Mouse (Mus musculus) left cerebral cortex, adult 2 months (tissue): Measurements from ENCODE around the gene Sipa1l2. TPM values are rescaled to one million over a fixed set of nuclear protein-coding genes. Genes with fewer than 3 reads are reported as not detected.
"Not testable (repeated sequence)": the region's sequence is repeated elsewhere in the genome, so short reads cannot be mapped to it uniquely, and the experiment has no call there.

Experiments used
- DNase-seq, 2 experiments: peaks; one replicate each; pipeline ENCODE4 v3.0.0; 2021 to 2022; ENCODE audit warnings: low spot score in 2 of 2, mixed read lengths in 1 of 2; ENCODE audit errors: extremely low spot score in 1 of 2
- H3K27ac ChIP-seq: fragments of 200-600 bp; 2 replicates; pipeline ENCODE4 v1.8.1; 2022
- H3K4me3 ChIP-seq: fragments of 200-600 bp; 2 replicates; pipeline ENCODE4 v1.8.1; 2022
- CTCF ChIP-seq: fragments of 200-600 bp; IDR thresholded peaks from 2 replicates; pipeline ENCODE4 v1.8.1; 2022; ENCODE audit warnings: antibody characterized with exemption, mild to moderate bottlenecking, moderate library complexity
- intact Hi-C: fragments of 180-260 bp; cut with DNase I; formaldehyde crosslinking; loops from one replicate; pipeline ENCODE4 v1.15.1; 2025
- total RNA-seq, 2 experiments: library from RNA; stranded (reverse); gene quantifications; 2 replicates each; pipeline ENCODE4 v1.2.3; 2021

Sipa1l2 gene
- total RNA-seq, 2 experiments from 2014 or later: 44.1 to 47.9 TPM

DNA sequence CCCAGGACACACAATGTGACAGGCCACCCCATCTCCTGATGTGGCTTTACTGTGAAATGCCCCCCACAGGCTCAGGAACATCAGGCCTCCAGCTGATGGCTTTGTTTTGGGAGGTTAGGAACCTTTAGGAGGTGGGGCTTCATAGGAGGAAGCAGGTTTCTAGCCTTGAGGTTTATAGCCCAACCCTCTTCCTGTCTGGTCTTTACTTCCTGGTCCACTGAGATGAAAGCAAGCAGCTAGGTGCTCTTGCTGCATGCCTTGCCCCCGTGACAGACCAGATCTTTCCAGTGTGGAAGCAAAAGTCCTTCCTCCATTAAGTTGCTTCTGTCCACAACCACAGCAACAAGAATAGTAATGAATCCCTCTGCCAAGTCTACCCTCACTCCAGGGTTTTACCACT, 38.0 kb downstream of the Sipa1l2 start:
- TF ChIP-seq CTCF: no peak
- Histone ChIP-seq H3K4me3 (no peak overlapping the region), H3K27ac (peak overlapping the region; percentile 5; the same call in 1 of the 2 replicates)
- intact Hi-C loops: no loop called here
- DNase-seq: no peak

DNA sequence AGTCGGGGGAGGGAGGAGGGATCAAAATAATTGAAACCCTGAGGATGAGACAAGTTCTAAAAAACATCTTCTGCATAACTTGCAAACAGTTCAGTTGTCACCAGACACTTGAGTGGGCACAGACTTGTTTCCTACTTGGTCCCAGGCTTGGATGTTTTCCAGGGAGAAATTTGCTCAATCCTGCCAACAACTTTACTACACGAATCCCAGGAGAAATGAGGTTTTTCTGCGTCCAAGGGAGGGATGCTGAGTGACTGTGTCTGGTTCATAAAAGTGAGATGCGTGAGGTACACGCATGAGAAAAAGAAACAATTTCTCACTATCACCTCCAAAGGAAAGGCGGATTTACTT, 38.5 kb downstream of the Sipa1l2 start:
- no peak for TF ChIP-seq CTCF
- H3K4me3 ChIP-seq: no peak overlapping the region
- intact Hi-C loops: no loop called here
- no peak for DNase-seq
- H3K27ac ChIP-seq: no peak overlapping the region

DNA sequence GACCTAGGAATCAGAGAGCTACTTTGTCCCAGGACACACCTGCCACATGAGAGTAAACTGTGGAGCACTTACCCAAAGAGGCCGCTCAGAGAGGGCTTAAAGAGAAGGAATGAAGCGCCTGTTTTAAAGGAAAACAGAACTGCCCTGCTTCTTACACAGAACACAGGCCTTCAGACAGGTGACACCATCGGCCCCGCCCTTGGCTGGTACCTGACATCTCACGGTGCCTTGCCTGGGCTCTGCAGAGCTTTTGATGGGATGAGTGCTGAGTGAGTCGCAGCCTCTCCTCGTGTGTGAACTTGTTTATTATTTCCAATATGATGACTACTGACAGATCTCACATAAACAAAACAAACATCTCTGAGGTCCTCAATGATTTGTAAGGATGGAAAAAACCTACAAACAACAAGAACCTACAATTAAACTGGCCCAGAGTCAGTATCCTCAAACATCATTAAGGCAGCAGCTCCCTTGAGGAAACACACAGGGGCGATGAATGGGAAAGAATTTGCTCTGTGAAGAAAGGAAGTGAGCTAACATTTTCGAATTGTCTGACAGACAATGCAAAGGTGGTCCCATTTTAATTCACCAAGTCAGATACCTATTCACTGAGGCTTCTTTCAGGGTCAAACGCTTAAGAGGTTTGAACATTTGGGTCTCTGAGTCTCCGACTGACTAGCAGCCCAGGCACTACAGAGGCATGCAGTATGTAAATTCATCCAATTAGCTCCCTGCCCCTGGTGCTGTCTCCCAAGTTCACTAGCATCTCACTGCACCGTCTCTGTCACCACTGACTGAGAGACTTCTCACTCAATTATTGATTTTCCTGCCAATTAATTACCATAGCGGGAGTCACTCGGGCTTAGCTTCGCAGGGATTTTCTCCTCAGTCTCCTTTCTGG, 39.2 kb downstream of the Sipa1l2 start:
- Histone ChIP-seq H3K4me3 (no peak overlapping the region), H3K27ac (no peak overlapping the region)
- no peak for DNase-seq
- no peak for TF ChIP-seq CTCF
- intact Hi-C loops: no loop called here

DNA sequence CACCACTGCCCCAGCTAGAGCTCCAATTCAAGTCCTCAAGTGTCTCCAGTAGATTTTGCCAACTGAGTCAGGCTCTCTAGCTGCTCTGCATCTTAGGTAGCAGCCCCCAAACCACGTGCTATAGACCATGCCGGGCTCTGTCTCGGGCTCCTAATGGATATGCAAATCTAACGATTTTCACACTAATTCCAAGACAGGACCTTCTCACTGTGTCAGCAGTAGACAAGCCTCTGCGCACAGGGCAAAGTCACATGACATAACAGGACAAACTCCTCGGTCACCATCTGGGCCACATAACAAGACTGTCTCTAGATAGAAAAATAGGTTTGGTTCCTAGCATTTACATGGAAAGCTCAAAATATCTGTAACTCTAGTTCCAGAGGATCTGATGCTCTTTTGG, 40.6 kb downstream of the Sipa1l2 start:
- Histone ChIP-seq H3K27ac (no peak overlapping the region), H3K4me3 (no peak overlapping the region)
- no peak for DNase-seq
- no peak for TF ChIP-seq CTCF
- intact Hi-C loops: no loop called here

DNA sequence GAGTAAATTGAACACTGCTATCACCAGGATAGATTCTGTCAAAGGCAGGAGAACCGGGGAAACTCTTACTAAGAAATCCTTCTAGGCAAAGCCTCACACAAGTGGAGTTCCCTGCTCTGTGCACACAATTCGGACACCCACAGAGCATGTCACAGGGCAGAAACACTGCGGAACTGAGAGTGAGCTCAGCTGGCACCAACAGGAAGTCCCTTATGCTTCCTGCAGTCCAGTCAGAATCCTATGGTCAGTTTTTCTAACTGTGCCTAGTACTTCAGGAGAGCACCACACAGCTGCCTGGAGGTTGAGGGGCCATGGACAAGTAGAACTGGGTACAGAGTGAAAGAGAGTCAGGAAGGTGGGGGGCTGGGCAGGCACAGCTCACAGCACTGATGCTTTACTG, 41.7 kb downstream of the Sipa1l2 start:
- H3K4me3 ChIP-seq: no peak overlapping the region
- intact Hi-C loops: no loop called here
- DNase-seq: no peak
- TF ChIP-seq CTCF: no peak
- H3K27ac ChIP-seq: no peak overlapping the region

DNA sequence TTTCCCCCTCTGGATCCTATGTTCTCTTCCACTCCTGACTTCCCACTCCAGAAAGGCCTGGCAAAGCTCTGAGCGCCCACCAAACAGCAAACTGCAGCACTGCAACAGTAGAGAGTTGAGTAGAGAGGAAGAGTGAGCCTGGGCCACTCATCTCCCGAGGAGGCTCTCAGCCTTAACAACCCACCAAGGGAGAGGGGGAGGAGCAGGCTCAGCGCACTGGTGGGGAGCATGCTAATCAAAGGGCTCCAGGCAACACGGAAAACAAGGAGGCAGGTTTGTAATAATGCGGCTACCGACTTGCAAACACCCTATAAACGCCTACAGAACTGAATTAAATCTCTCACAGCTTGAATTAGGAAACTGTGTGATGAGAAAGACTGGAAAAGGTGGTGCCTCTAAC, 42.6 kb downstream of the Sipa1l2 start:
- intact Hi-C loops: no loop called here
- no peak for TF ChIP-seq CTCF
- Histone ChIP-seq H3K4me3 (no peak overlapping the region), H3K27ac (no peak overlapping the region)
- no peak for DNase-seq

DNA sequence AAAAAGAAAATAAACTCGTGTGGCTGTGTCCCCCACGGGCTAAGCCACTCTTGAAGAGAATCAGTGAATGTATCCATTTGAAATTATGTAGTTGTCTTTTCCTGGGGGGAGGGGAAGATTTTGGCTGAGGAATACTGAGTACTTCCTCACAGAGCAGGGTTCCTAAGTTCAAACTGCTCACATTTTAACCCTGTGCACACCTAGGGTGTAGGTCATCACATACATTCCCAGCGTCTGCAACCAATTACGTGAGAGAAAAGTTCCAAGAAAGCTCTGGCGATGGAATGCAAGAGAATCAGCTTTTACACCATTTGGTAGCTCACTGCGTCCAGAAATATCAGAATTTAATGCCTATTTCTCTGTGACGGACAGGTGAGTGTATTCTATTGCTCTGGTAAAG, 43.0 kb downstream of the Sipa1l2 start:
- Histone ChIP-seq H3K27ac (no peak overlapping the region), H3K4me3 (no peak overlapping the region)
- intact Hi-C loops: no loop called here
- TF ChIP-seq CTCF: no peak
- no peak for DNase-seq

DNA sequence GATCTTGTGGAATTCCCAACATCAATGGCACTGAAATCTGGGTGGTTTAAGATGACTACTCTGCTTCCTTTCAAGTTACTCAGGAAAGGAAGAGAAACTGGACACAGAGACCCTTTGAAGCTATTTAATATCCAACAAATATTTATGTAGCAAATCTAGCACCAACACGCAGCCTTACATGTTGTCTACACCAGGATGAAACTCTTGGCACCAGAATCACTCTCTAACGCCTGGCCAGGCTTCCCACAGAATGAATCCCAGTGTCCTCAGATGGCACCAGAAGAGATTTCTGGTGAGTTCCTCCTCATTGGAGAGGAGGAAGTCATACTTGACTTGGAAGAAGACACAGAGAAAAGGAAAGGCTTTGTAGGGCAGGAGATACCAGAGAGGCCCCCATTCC, 45.1 kb downstream of the Sipa1l2 start:
- TF ChIP-seq CTCF: no peak

DNA sequence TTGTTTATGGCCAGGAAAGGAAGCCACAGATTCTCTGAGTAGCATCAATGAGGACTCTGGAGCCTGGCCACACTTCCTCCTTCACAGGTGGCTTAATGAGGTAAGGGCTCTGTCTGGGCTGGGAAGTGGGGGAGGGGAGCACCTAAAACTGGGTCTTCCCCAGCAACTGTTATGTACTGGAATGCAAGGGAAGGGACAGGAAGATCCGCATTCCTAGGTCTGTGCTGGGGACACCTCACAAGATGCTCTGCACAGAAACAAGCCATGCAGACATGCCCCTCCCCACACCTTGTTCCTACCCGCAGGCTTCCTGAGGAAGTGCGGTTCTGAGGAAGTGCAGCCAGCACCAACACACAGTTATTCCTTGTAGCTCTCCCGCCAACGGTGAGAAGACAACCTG, 46.4 kb downstream of the Sipa1l2 start:
- no peak for TF ChIP-seq CTCF
- no peak overlapping the region for H3K4me3 ChIP-seq
- intact Hi-C loops: no loop called here
- no peak overlapping the region for H3K27ac ChIP-seq
- DNase-seq: no peak

More for the DNA sequence above, 45.1 kb downstream of the Sipa1l2 start:
- Histone ChIP-seq H3K4me3 (no peak overlapping the region), H3K27ac (no peak overlapping the region)
- intact Hi-C loops: no loop called here
- no peak for DNase-seq

DNA sequence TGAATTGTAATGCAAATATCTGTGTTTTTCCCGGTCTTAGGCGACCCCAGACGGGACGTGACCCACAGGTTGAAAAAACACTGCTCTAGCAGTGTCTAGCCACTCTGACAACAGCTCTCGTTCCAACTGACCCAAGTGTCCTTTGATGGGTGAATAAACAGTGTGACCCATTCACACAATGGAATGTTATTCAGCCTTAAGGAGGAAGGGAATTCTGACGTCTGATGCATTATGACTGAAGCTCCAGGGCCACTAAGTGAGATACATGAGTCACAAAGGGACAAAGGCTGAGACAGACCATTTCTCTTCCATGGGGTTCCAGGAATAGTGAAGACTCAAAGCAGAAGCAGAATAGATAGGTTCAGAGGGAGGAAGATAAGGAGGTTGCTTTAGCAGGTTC, 47.5 kb downstream of the Sipa1l2 start:
- intact Hi-C loops: no loop called here
- TF ChIP-seq CTCF: no peak
- no peak overlapping the region for H3K4me3 ChIP-seq
- H3K27ac ChIP-seq: no peak overlapping the region
- DNase-seq: no peak

DNA sequence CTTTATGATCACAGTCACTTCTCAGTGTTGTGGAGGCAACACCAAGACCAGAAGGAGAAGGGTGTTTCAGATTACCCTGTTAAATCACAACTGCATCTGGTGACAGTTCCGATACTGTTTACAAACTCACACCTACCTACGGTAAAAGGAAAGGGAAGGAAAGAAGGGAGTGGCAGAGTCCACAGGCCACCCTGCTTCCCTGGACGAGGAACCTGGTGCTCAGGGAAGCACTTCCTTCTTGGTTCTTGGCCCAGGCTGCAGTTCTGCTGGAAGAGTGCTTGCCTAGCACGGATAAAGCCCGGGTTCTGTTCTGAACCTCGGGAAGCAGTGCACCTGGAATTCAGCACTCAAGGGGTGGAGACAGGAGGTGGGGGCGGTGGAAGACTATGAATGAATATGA, 48.5 kb downstream of the Sipa1l2 start:
- intact Hi-C loops: no loop called here
- DNase-seq: no peak
- Histone ChIP-seq H3K27ac (no peak overlapping the region), H3K4me3 (no peak overlapping the region)
- no peak for TF ChIP-seq CTCF

DNA sequence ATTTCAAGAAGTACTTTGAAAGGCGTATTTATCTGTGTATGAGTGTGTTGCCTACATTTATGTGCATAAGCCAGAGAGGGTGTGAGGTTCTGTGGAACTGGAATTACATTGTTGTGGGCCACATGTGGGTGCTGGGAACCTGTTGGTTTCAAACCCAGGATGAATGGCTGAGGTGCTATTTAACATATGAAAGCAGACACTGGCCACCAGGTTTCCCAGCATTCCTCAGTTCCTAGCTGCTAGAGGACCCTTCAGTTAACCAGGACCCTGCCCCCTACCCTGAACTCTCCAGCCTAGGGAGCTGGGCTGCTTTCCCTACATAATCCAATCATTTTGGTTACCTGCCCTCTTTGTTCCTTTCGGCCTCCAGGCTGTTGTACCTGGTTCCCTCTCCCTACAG, 49.3 kb downstream of the Sipa1l2 start:
- DNase-seq, H3K4me3 ChIP-seq, intact Hi-C loops, H3K27ac ChIP-seq: not testable (repeated sequence)

DNA sequence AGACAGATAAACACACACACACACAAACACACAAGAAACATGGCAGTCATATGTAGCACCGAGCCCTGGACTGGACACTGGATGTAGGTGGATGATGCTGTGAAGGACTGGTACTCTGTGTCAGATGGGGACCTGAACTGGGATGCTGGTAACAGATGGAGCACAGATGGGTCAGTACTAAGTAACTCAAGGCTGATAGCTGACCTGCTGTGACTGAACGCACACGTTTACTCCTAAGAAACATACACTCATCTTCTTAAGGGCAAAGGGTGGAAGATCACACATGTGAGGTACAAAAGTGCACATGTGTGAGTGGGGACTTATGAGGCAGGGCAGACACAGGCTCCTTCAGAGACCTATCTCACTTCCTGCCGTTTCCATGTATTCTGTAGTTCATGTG, 50.7 kb downstream of the Sipa1l2 start:
- intact Hi-C loops: no loop called here
- no peak for TF ChIP-seq CTCF
- no peak overlapping the region for H3K27ac ChIP-seq
- H3K4me3 ChIP-seq: no peak overlapping the region
- DNase-seq: no peak
